Mouse (Mus musculus): Measurements from ENCODE around the gene 1110017D15Rik. TPM values are rescaled to one million over a fixed set of nuclear protein-coding genes. Genes with fewer than 3 reads are reported as not detected.

Gene 1110017D15Rik
- polyA plus RNA-seq, 1 experiment, result not detected

DNA sequence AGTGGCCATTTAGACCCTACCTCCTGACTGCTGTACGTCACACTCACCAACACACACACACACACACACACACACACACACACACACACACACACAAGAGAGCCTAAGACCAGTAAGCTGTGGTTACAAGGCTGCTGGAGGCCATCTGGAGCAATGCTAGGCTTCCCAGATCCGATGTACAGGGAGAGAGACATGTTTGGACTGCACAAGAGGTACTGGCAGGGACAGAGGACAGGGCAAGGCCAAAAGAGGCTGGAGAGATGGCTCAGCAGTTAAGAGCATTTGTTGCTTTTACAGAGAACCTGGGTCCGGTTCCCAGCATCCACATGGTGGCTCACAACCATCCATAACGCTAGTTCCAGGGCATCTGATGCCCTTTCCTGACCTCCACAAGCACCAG, 22.1 kb downstream of the 1110017D15Rik start:
- Histone ChIP-seq H3K4me1 (ENCODE audit: control insufficient read depth, insufficient read depth, low read length) (no peaks in the 10 kb centered on the region), H3K27ac (ENCODE audit: insufficient read depth, low read length) (no peak overlapping the region), H3K4me3 (ENCODE audit: insufficient read depth, low read length) (no peak overlapping the region)
- TF ChIP-seq POLR2A (IDR thresholded peaks at IDR 0.05; ENCODE audit: low read depth, low read length), result no peak

DNA sequence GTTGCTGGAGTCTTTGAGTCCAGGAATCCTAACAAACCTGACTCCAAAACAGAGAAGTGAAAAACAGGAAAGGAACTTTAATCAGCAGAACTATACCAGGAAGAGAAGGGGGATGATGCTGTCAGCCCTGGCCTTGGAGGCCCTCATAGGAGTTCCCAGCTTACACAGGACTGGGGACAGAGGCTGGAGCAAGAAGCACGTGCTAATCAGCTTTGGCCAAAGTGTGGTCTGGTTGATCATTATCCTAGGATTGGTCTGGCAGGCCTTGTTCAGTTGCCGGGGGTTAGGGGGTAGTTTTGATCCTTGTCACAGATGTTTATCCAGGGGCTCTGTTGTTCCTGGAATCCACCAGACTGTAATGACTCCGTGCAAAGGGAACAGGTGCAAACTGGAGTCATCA, 22.8 kb downstream of the 1110017D15Rik start:
- TF ChIP-seq POLR2A (IDR thresholded peaks at IDR 0.05; ENCODE audit: low read depth, low read length) (no peak), CTCF (IDR thresholded peaks at IDR 0.05; ENCODE audit: borderline replicate concordance, insufficient read depth, low read length) (no peak)

DNA sequence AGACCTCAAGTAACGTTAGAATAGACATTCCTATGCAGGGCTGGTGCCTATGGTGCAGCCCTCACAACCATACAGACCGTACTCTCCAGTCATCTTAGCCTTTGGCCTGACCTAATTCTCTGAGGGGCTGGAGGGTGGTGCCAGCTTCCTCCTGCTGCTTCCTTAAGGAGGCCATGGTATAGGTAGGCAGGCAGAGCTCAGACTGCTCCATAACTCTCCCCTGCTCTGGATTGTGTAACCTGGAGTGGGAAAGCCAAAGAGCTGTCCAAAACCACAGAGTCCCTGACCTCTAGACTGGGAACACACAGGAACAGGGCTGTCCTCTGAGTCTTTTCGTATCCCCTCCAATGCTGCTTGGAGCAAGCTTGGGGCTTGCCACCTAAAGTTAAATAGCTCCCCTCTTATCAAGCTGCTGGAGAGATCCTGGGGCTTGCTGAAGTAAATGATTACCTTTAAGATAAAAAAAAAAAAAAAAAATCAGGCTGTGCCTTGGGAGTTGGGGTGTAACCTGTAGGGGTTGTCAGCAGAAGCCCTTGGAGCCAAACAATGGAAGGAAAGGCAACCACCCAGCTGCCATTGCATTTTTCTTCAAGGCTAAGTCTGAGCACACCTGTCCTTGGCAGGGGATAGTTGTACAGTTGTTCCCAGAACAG, 23.5 kb downstream of the 1110017D15Rik start:
- TF ChIP-seq CTCF (IDR thresholded peaks at IDR 0.05; ENCODE audit: borderline replicate concordance, insufficient read depth, low read length) (no peak), POLR2A (IDR thresholded peaks at IDR 0.05; ENCODE audit: low read depth, low read length) (no peak)
- Histone ChIP-seq H3K27ac (ENCODE audit: insufficient read depth, low read length) (no peak overlapping the region), H3K4me1 (ENCODE audit: control insufficient read depth, insufficient read depth, low read length) (no peaks in the 10 kb centered on the region), H3K4me3 (ENCODE audit: insufficient read depth, low read length) (no peak overlapping the region)

More for the DNA sequence above, 22.8 kb downstream of the 1110017D15Rik start:
- H3K4me1 ChIP-seq (ENCODE audit: control insufficient read depth, insufficient read depth, low read length), result no peaks in the 10 kb centered on the region
- no peak overlapping the region for H3K27ac ChIP-seq (ENCODE audit: insufficient read depth, low read length)
- no peak overlapping the region for H3K4me3 ChIP-seq (ENCODE audit: insufficient read depth, low read length)

DNA sequence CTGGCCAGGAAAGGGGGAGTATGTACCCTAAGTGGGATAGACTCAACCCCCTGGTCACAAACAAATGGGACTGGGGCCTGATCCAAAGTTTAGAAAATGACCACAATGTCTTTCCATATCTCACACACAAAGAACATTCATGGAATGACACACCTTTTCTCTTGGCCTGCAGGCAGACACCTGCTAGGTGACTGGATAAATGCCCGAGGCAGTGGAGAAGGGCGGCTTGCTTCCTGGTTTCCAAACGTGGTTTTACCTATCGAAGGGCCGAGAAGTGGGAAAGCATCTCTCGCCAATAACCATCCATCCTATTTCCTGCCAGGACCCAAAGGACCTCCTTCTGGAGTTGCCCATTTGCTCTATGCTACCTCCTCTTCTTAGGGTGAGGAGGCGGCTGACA, 24.2 kb downstream of the 1110017D15Rik start:
- Histone ChIP-seq H3K27ac (ENCODE audit: insufficient read depth, low read length) (no peak overlapping the region), H3K4me3 (ENCODE audit: insufficient read depth, low read length) (no peak overlapping the region), H3K4me1 (ENCODE audit: control insufficient read depth, insufficient read depth, low read length) (no peaks in the 10 kb centered on the region)
- TF ChIP-seq CTCF (IDR thresholded peaks at IDR 0.05; ENCODE audit: borderline replicate concordance, insufficient read depth, low read length), result no peak
- TF ChIP-seq POLR2A (IDR thresholded peaks at IDR 0.05; ENCODE audit: low read depth, low read length), result no peak

DNA sequence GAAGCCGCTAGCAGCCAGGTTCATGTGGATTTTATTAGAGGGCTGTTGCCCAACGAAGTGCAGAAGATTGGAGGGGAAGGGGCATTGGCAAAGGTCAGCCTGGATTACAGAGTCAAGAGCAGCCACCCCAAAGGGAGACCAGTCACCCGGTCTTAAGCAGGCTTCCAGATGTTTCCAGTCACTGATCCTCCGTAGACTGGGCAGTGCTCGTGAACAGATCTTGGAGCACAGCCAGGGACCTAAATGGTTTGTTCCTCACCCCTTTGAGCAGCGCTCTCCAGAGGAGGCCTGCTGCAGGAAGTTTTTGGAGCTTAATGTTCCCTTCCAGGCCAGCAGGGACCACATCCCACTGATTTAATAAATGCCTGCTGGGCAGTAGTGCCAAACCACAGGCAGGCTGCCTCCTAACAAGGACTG, 35.5 kb downstream of the 1110017D15Rik start:
- Histone ChIP-seq H3K27ac (ENCODE audit: insufficient read depth, low read length) (no peak overlapping the region), H3K4me3 (ENCODE audit: insufficient read depth, low read length) (no peak overlapping the region), H3K4me1 (ENCODE audit: control insufficient read depth, insufficient read depth, low read length) (no peaks in the 10 kb centered on the region)
- TF ChIP-seq CTCF (IDR thresholded peaks at IDR 0.05; ENCODE audit: borderline replicate concordance, insufficient read depth, low read length) (no peak), POLR2A (IDR thresholded peaks at IDR 0.05; ENCODE audit: low read depth, low read length) (no peak)

DNA sequence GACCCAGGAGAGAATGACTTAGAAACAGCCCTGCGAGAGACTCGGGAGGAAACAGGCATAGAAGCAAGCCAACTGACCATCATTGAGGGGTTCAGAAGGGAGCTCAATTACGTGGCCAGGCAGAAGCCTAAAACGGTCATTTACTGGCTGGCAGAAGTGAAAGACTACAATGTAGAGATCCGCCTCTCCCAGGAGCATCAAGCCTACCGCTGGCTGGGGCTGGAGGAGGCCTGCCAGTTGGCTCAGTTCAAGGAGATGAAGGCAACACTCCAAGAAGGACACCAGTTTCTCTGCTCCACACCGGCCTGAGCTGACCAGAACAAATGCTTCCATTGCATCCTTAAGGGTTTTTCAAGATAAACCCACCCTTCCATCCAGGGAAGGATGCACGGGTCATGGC, 36.9 kb downstream of the 1110017D15Rik start:
- TF ChIP-seq POLR2A (IDR thresholded peaks at IDR 0.05; ENCODE audit: low read depth, low read length) (no peak), CTCF (IDR thresholded peaks at IDR 0.05; ENCODE audit: borderline replicate concordance, insufficient read depth, low read length) (no peak)
- Histone ChIP-seq H3K27ac (ENCODE audit: insufficient read depth, low read length) (no peak overlapping the region), H3K4me3 (ENCODE audit: insufficient read depth, low read length) (no peak overlapping the region), H3K4me1 (ENCODE audit: control insufficient read depth, insufficient read depth, low read length) (no peaks in the 10 kb centered on the region)

DNA sequence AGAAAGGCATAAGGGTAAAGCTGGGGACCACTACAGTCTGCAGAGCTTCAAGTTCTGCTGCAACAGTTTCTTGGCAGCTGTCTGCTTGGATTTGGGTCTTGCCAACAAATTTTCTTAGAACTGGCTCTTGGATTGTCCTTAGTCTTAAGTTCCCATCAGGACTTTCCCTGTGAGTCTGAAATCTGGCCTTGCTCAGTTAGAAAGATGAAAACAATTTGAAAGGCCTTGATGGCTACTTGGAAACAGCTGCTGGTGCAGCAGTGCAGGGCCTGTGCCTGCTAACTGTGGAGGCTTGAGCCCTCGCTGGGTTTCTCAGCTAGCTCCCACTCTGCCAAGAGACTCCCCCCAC, 37.7 kb downstream of the 1110017D15Rik start:
- no peak for TF ChIP-seq CTCF (IDR thresholded peaks at IDR 0.05; ENCODE audit: borderline replicate concordance, insufficient read depth, low read length)
- no peak for TF ChIP-seq POLR2A (IDR thresholded peaks at IDR 0.05; ENCODE audit: low read depth, low read length)
- H3K4me3 ChIP-seq (ENCODE audit: insufficient read depth, low read length), result no peak overlapping the region
- no peak overlapping the region for H3K27ac ChIP-seq (ENCODE audit: insufficient read depth, low read length)
- no peaks in the 10 kb centered on the region for H3K4me1 ChIP-seq (ENCODE audit: control insufficient read depth, insufficient read depth, low read length)

DNA sequence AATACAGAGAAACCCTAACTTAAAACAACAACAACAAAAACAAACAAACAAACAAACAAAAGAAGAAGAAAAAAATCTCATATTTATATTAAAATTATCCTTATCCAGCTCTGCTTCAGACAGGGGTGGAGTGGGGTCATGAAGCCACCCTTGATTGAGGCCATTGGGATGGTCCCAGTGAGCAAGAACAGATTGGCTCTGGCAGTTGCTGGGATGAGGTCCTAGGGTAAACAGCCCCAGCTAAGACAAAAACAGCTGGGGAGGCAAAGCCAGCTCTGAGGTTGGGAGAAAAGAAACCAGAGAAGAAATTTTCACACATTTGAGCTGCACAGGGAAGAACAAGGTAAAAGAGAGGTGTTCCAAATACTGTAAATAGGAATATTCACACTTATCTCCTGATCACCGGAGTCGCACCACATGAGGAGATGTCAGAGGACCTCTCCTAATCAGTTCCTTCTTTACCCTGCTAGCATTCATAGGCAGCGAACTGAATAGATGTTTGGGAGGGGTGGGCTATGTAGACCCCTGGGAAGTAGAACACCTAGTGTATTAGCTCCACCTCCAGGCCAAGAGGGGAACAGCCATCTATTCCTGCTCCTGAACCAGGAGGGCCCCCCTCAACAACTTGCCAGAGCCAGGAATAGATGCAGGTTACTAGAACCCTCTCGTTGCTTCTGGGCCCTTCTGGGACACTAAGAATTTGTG, 38.2 kb downstream of the 1110017D15Rik start:
- no peaks in the 10 kb centered on the region for H3K4me1 ChIP-seq (ENCODE audit: control insufficient read depth, insufficient read depth, low read length)
- H3K27ac ChIP-seq (ENCODE audit: insufficient read depth, low read length), result no peak overlapping the region
- H3K4me3 ChIP-seq (ENCODE audit: insufficient read depth, low read length), result no peak overlapping the region
- no peak for TF ChIP-seq POLR2A (IDR thresholded peaks at IDR 0.05; ENCODE audit: low read depth, low read length)
- no peak for TF ChIP-seq CTCF (IDR thresholded peaks at IDR 0.05; ENCODE audit: borderline replicate concordance, insufficient read depth, low read length)

DNA sequence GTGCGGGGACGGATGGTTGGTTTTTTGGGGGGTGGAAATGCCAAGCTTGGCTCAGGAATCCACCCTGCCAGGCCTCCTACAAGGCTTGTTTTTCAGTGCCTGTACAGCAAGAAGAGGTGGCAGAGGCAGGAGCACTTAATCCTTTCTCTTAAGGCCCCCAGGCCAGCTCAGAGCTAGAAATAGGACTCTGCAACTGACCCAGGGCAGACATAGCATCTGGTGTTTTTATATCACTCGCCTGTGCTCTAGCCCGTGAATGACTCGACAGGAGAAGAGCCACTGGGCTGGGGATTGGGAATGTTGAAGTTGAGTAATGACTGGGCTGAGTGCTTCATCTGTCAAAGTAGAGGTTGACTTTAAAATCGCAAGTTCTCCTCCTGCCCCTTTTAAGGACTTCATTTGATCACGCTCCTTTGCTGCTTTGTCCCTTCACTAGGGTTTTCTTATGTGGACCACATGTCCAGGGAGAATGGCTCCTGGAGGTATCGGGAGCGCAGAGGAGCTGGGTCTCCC, 39.4 kb downstream of the 1110017D15Rik start:
- Histone ChIP-seq H3K4me1 (ENCODE audit: control insufficient read depth, insufficient read depth, low read length) (no peaks in the 10 kb centered on the region), H3K4me3 (ENCODE audit: insufficient read depth, low read length) (no peak overlapping the region), H3K27ac (ENCODE audit: insufficient read depth, low read length) (no peak overlapping the region)
- no peak for TF ChIP-seq POLR2A (IDR thresholded peaks at IDR 0.05; ENCODE audit: low read depth, low read length)
- no peak for TF ChIP-seq CTCF (IDR thresholded peaks at IDR 0.05; ENCODE audit: borderline replicate concordance, insufficient read depth, low read length)

DNA sequence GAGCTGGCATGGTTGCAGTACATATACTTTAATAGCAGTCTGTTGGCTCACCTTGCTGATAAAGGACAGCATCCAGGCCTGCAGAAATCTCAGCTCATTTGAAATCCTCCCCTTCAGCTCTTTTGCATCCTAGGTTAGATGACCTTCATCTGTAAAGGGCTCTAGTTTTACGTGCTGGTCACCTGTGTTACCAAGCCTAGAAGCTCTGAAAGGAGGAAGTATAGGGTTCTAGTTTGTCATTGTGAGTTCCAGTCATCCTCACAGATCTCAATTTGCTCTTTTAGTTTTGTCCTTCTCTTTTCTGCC, 45.8 kb downstream of the 1110017D15Rik start:
- Histone ChIP-seq H3K4me3 (ENCODE audit: insufficient read depth, low read length) (no peak overlapping the region), H3K4me1 (ENCODE audit: control insufficient read depth, insufficient read depth, low read length) (no peaks in the 10 kb centered on the region), H3K27ac (ENCODE audit: insufficient read depth, low read length) (no peak overlapping the region)
- TF ChIP-seq POLR2A (IDR thresholded peaks at IDR 0.05; ENCODE audit: low read depth, low read length) (no peak), CTCF (IDR thresholded peaks at IDR 0.05; ENCODE audit: borderline replicate concordance, insufficient read depth, low read length) (no peak)
